Mouse (Mus musculus): ENCODE results near the gene Xrcc4.
"Not testable (repeated sequence)": the region's sequence is repeated elsewhere in the genome, so short reads cannot be mapped to it uniquely, and the experiment has no call there.

The Xrcc4 gene

GRCm38 (mm10) chr13:90088962-90089824 is at the start of gene Xrcc4, which contains the start of gene Tmem167:
Xrcc4 (minus strand) TSS chr13:90089608.
Tmem167 (plus strand) TSS chr13:90089123.
- DNase-seq: peak; percentile 86 to 90

GRCm38 (mm10) chr13:90136156-90136910 is 46.9 kb upstream of the Xrcc4 start:
- DNase-seq: no peak

- DNase-seq: no peak
Measured at GRCm38 (mm10) chr13:90111681-90112080, 22.3 kb upstream of the Xrcc4 start.

DNA sequence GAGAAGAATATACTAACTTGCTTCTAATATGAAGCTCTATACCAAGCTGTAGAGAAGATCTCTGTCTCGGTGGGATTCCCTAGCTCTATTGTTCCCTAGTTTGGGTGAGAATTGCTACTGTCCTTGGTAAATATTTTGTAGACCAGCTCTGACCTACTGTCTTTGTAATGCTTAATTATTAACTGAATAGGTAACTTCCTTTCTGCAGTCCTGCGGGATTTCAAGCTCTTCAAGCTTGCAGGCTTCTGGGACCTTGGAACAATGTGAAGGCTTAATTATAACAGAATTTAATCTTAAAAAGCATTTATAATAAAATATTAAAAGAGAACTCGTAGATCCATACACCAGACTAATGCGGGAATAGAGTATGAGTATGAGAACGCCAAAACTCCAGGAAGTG is 19.3 kb upstream of the Xrcc4 start:
- not testable (repeated sequence) for DNase-seq

GRCm38 (mm10) chr13:90106139-90106538 is 16.7 kb upstream of the Xrcc4 start:
- no peak for DNase-seq

GRCm38 (mm10) chr13:90101514-90101913 is 12.1 kb upstream of the Xrcc4 start:
- DNase-seq: no peak

DNA sequence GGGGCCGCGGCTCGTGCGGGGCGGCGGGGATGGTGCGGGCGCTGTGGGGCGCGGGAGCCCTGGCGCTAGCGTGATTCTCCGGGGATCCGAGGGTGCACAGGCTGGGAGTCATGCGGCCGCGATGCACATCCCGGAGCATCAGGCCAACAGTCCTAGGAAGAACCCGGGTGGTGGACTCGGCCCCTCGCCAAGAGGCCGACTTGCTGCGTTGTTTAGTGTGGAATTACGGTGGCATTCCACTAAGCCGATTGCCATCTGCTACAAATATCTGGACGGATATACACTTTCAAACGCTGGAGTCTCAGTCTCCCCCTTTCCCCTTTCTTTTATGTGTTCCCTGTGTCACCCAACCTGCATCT is 396 bp upstream of the Xrcc4 start:
- no peak for DNase-seq

GRCm38 (mm10) chr13:90061877-90062276 is 27.5 kb downstream of the Xrcc4 start:
- DNase-seq: no peak

DNA sequence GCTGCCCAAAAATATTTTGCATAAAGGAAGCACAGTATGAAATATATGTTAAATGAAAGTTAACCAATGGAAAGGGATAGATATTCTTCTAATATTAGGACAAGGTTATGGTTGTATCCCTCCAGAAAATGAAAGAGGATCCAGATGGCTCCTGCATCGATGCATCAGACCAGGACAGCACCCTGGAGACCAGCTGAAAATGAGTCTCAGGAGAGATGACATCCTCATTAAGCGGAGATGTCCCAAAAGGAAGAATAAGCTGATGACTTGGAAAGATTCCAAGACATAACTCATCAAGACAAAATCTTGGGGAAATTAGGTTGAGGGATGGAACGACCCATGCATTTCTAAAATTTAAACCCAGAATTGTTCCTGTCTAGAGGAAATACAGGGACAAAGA is 37.0 kb downstream of the Xrcc4 start:
- DNase-seq: no peak

DNA sequence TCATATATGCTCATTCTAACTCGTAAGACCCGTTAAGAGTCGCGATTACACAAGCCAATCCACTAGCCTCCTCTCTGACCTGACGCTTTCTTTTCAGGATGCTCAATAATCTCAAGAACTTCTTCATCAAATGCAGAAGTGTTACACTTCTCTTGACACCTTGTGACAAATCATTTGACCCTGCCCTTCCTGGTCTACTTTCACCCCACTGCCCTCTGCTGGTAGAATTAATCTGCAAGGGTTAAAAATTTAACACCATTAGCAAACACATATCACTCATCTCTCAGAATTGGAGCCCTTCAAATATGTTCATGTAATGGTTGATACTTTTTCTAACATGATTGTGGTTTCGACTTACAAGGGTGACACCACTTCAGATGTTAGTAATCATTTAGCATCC is 37.7 kb downstream of the Xrcc4 start:
- no peak for DNase-seq

DNA sequence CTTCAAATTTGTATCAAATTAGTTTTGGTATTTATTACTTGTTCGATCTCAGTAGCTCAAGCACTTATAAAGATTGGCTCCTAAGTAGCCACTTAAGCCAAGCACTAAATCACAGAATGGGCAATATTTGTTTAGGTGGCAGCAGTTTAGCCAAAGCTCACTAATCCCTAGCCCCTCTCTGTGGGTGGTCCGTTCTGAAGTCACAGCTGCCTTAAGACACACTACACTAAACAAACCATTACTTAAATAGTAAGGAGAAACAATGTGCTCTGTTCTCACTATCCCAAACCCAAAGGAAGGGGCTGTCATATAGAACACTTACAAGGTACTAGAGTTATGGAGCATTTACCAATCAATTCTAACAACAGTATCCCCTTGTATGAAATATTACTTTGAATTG is 49.8 kb downstream of the Xrcc4 start:
- DNase-seq: no peak

DNA sequence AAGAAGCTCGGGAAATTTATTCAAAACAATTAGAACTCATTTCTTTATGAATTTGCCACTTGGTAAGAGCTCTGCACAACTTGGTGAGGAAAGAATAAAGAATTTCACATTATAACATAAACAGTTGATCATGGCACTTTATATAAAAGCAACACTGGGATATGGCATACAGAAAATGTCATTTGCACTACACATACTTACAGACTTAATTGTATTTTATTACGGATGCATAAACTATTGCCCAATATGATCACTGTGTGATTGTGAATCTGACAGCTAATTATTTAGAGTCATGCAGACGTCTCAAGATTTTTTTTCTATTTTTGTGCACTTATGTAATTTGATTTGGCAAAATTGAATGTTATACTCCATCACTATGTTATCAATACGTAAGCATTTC is 56.4 kb downstream of the Xrcc4 start:
- no peak for DNase-seq

- no peak for DNase-seq
Measured at GRCm38 (mm10) chr13:90032523-90032922, 56.9 kb downstream of the Xrcc4 start.

DNA sequence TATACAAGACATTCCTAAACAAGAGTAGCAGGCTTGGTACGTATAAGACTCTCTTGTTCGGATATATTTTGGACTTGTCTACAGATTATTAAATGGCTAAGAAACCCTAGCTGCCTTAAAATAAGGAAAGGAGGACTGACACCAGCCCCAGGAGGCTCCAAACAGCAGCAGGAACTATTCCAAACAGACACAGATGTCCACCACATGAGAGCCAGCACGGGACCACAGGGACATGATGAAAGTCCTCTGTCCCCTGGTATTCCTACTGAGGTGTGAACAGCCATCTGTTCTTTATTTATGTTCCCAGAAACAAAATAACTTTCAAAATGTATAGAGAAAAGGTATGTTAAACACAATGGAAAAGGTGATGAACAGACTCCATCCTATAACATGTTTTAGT is 58.5 kb downstream of the Xrcc4 start:
- no peak for DNase-seq

GRCm38 (mm10) chr13:90012620-90013019 is 76.8 kb downstream of the Xrcc4 start:
- no peak for DNase-seq

GRCm38 (mm10) chr13:90012198-90012597 is 77.2 kb downstream of the Xrcc4 start:
- DNase-seq: no peak

DNA sequence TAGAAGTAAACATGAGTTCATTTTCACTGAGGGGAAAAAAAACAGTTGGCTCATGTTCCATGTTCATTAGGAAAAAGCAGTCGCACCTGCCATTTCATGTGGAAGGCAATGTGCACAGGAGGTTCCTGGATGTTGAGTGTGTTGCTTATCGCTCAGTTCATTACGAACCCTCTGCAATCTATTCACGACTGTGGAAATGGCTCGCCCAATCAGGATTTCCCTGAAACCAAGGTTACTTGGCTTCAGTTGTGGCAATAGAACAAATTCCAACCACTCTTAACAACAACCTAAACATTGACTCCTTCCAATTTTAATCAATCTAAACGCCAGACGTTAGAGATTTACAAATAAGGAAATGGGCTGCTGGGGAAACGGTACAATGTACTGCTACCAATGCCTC is 78.3 kb downstream of the Xrcc4 start:
- no peak for DNase-seq

DNA sequence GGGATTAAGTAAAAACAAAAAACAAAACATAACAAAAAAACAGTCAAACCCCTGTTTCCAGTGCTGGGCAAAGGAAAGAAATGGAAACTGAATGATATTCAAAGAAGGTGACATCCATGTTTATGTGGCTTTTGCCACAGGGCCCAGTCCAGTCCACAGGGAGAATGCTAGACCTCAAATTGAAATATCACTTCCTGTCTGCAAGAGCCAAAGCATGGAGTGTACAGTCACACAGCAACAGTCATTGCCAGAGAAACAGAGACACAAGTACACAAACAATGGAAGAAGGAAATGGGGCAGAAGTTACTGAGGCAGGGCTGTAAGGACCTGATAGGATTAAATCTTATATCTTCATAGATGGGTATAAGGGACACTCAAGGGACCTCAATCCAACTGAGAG is 79.6 kb downstream of the Xrcc4 start:
- DNase-seq: no peak

DNA sequence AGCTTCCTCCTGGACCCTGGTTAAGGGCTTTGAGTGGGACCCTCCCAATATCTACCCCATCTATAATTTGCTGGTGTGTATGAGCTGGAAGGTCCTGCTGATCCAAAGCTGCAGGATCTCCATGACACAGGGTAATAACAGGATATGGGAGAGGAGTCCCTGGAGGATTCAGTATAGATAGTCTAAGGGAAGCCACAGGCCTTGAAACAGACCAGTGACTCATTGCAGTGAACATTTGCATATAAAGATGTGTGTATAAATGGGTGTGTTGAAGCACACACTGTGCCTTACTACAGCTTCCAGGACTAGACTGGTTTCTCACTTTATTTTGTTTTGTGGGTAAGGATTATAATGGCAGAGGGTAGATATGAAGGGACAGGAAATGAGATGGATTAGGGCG is 83.8 kb downstream of the Xrcc4 start:
- no peak for DNase-seq

- no peak for DNase-seq
Measured at GRCm38 (mm10) chr13:89997531-89997930, 91.9 kb downstream of the Xrcc4 start.

- DNase-seq: no peak
Measured at GRCm38 (mm10) chr13:89986087-89986486, 103.3 kb downstream of the Xrcc4 start.

GRCm38 (mm10) chr13:89970940-89971339 is 118.5 kb downstream of the Xrcc4 start:
- DNase-seq: no peak

DNA sequence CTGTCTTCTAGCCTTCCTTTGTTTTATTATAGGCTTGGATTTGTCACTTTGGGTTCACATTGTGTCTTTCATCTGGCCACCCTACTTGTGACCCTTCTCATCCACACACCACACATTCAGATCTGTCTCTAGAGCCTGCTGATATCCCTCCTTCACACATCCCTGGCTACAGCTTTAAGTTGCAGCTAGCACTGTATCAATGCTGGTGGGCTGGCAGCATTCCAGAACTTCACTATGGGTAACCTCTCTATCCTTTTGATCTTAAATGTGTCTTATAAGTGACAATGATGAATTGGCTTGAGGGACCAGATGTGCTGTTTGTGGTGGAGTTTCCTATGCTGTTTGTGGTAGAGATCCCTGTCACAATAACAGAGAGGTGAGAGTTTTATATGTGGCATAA is 120.7 kb downstream of the Xrcc4 start:
- DNase-seq: no peak

GRCm38 (mm10) chr13:89944354-89944753 is 145.1 kb downstream of the Xrcc4 start:
- DNase-seq: no peak

All from thymus, postnatal 36 days (tissue).